Mouse (Mus musculus) G1E (cell line): ENCODE results near the gene Med13l. TPM values are rescaled to one million over a fixed set of nuclear protein-coding genes. Genes with fewer than 3 reads are reported as not detected.

Source experiments
- ATAC-seq: 2 replicates; pipeline ENCODE4 v1.8.0; 2016; ENCODE audit warnings: mild to moderate bottlenecking; ENCODE audit not compliant: insufficient number of reproducible peaks, poor library complexity, low FRiP score, severe bottlenecking; ENCODE audit errors: extremely low read depth
- DNase-seq: peaks from one replicate; pipeline ENCODE4 v3.0.0; 2012; ENCODE audit warnings: low spot score
- H3K27me3 ChIP-seq: 2 replicates; pipeline ENCODE4 v1.6.1; 2012; ENCODE audit warnings: mild to moderate bottlenecking, low read length, inconsistent platforms; ENCODE audit not compliant: insufficient read depth
- H3K36me3 ChIP-seq: replicated peaks from 2 replicates; pipeline ENCODE3; 2012; ENCODE audit warnings: mild to moderate bottlenecking, inconsistent platforms
- H3K4me1 ChIP-seq: 2 replicates; pipeline ENCODE4 v1.6.1; 2012; ENCODE audit warnings: low read depth, low read length, inconsistent platforms, mixed read lengths; ENCODE audit not compliant: insufficient read depth
- H3K4me3 ChIP-seq: 2 replicates; pipeline ENCODE4 v1.5.1; 2012; ENCODE audit warnings: low read depth, mild to moderate bottlenecking, inconsistent platforms, low read length, moderate library complexity, mixed read lengths
- H3K9me3 ChIP-seq: replicated peaks from 2 replicates; pipeline ENCODE4 v1.6.1; 2012; ENCODE audit warnings: inconsistent platforms
- CTCF ChIP-seq: IDR thresholded peaks from 2 replicates; pipeline ENCODE4 v1.5.1; 2012; ENCODE audit warnings: low read depth, low read length, inconsistent platforms, mixed read lengths
- GATA1 ChIP-seq: IDR thresholded peaks from 2 replicates; pipeline ENCODE4 v1.6.1; 2012; ENCODE audit warnings: borderline replicate concordance, low read length, inconsistent platforms, mixed read lengths
- GATA2 ChIP-seq: IDR thresholded peaks from 2 replicates; pipeline ENCODE4 v1.6.1; 2012; ENCODE audit warnings: low read depth, low read length, inconsistent platforms, borderline replicate concordance
- POLR2AphosphoS5 ChIP-seq: IDR thresholded peaks from 2 replicates; pipeline ENCODE4 v1.6.1; 2012; ENCODE audit warnings: low read depth, low read length, inconsistent platforms; ENCODE audit not compliant: insufficient replicate concordance
- TAL1 ChIP-seq: conservative IDR thresholded peaks from 2 replicates; pipeline ENCODE4 v1.6.1; 2012; ENCODE audit warnings: low read depth, low read length, inconsistent platforms, mixed read lengths
- polyA plus RNA-seq: library from polyadenylated mRNA; stranded (reverse); fragments of >175 nt; gene quantifications from 2 replicates; pipeline ENCODE4 v1.2.3, GENCODE M21; 2012
- total RNA-seq, 2 experiments: library from RNA; stranded (forward) in 1 of 2; stranded (reverse) in 1 of 2; fragments of 200-1000 nt in 1 of 2; fragments of >200 nt in 1 of 2; fragmentation: Nextera tagmentation in 1 of 2; gene quantifications; 2 replicates each; pipeline ENCODE4 v1.2.3; 2014 to 2017

Gene Med13l
- total and polyA plus RNA-seq, 3 experiments: 16.8 to 91.7 (median 17.9) TPM

GRCm38 (mm10) chr5:118515280-118515721 lies 45.2 kb upstream of the Med13l start:
- Histone ChIP-seq H3K4me1 (no peaks in the 10 kb centered on the region; the same call in 1 of the 2 replicates), H3K9me3 (no peaks in the 10 kb centered on the region), H3K27me3 (peaks cover 49% of the 10 kb centered on the region), H3K36me3 (no peaks in the 10 kb centered on the region), H3K4me3 (no peak overlapping the region)
- TF ChIP-seq POLR2AphosphoS5: no peak
- no peak for TF ChIP-seq GATA1
- TF ChIP-seq CTCF: no peak
- TF ChIP-seq GATA2: no peak
- TF ChIP-seq TAL1: no peak
- no peak for DNase-seq
- ATAC-seq: no peak

GRCm38 (mm10) chr5:118516066-118516465 lies 44.4 kb upstream of the Med13l start:
- Histone ChIP-seq H3K9me3 (no peaks in the 10 kb centered on the region), H3K4me3 (no peak overlapping the region), H3K4me1 (no peaks in the 10 kb centered on the region), H3K27me3 (peaks cover 49% of the 10 kb centered on the region), H3K36me3 (no peaks in the 10 kb centered on the region)
- DNase-seq (no peak), ATAC-seq (no peak)
- TF ChIP-seq TAL1 (no peak), GATA2 (no peak), POLR2AphosphoS5 (no peak), CTCF (no peak), GATA1 (no peak)

DNA sequence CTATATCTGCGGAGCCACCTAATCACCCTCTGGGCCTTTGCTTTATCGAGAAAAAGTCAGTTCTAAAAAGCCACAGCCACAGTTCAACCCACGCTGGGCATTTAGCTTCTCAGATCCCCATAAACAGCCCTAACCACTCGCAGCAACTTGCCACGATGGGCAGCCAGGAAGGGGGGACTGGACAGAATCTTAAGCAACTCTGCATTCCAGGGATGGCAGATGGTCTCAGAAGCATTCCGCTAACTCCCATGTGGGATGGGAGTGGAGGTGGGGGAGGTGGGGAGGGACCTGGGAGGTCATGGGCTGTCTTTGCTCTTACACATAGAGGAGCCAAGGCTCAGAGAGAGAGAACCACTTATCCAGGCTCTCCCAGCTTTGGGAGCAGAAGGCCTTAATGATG lies 44.0 kb upstream of the Med13l start:
- H3K9me3 ChIP-seq: no peaks in the 10 kb centered on the region
- DNase-seq (no peak), ATAC-seq (no peak)
- no peak for TF ChIP-seq TAL1
- TF ChIP-seq GATA2: no peak
- no peak for TF ChIP-seq POLR2AphosphoS5
- no peak for TF ChIP-seq CTCF
- no peak for TF ChIP-seq GATA1
- no peak overlapping the region for H3K4me3 ChIP-seq
- H3K27me3 ChIP-seq: peaks cover 53% of the 10 kb centered on the region
- no peaks in the 10 kb centered on the region for H3K36me3 ChIP-seq
- no peaks in the 10 kb centered on the region for H3K4me1 ChIP-seq

GRCm38 (mm10) chr5:118520457-118520856 lies 40.0 kb upstream of the Med13l start:
- Histone ChIP-seq H3K9me3 (no peaks in the 10 kb centered on the region), H3K36me3 (no peaks in the 10 kb centered on the region), H3K4me3 (no peak overlapping the region), H3K4me1 (no peaks in the 10 kb centered on the region), H3K27me3 (peaks cover 63% of the 10 kb centered on the region)
- TF ChIP-seq CTCF: no peak
- TF ChIP-seq GATA2: no peak
- DNase-seq: no peak
- no peak for ATAC-seq

GRCm38 (mm10) chr5:118524400-118524799 lies 36.1 kb upstream of the Med13l start:
- Histone ChIP-seq H3K9me3 (no peaks in the 10 kb centered on the region), H3K4me3 (no peak overlapping the region), H3K27me3 (peaks cover 58% of the 10 kb centered on the region), H3K4me1 (no peaks in the 10 kb centered on the region), H3K36me3 (no peaks in the 10 kb centered on the region)
- no peak for TF ChIP-seq GATA2
- TF ChIP-seq CTCF: no peak
- TF ChIP-seq TAL1: no peak
- TF ChIP-seq GATA1: no peak
- TF ChIP-seq POLR2AphosphoS5: no peak
- no peak for DNase-seq
- no peak for ATAC-seq

DNA sequence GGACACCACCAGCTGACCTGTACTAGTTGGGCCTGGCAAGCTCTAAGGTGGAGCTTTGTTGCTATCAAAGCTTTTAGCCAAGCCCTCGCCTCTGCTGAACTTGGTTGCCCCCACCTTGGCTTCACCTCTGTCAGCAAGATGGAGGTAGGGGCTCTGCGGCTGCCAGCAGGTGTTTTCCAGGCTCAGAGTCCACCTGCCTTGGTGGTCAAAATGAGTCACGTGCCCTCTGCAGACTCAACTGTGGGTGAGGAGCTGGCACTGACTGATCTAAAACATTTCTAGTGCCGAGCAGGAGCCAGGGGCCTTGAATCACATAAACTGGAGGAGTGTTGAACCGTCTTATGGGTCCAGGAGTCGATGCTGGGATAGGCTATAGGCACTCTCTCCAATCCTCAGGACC lies 34.8 kb upstream of the Med13l start:
- Histone ChIP-seq H3K9me3 (no peaks in the 10 kb centered on the region), H3K27me3 (peaks cover 64% of the 10 kb centered on the region), H3K36me3 (no peaks in the 10 kb centered on the region), H3K4me1 (no peaks in the 10 kb centered on the region), H3K4me3 (no peak overlapping the region)
- no peak for ATAC-seq
- DNase-seq: no peak
- TF ChIP-seq TAL1 (no peak), GATA1 (no peak), CTCF (no peak), POLR2AphosphoS5 (no peak), GATA2 (no peak)

DNA sequence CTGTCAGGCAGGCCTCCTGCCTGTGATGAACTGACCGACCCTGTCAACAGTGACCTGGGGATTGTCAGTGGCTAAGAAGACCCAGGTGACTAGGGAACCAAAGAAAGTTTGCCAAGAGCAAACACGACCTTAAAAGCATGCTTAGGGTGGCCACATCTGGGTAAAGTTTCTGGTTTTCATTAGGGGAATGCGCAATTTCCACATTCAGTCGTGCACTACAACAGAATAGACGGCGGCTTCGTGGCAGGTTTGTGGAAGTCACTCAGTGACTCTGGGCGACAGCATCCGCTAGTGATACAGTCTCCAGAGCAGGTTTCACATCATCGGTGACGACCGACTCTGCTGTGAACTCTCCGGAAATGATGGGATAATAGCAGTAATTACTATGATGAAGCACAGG lies 34.0 kb upstream of the Med13l start:
- Histone ChIP-seq H3K36me3 (no peaks in the 10 kb centered on the region), H3K27me3 (peaks cover 65% of the 10 kb centered on the region), H3K4me3 (no peak overlapping the region), H3K4me1 (no peaks in the 10 kb centered on the region), H3K9me3 (no peaks in the 10 kb centered on the region)
- DNase-seq (no peak), ATAC-seq (no peak)
- TF ChIP-seq CTCF: no peak
- no peak for TF ChIP-seq GATA1
- TF ChIP-seq POLR2AphosphoS5: no peak
- no peak for TF ChIP-seq TAL1
- no peak for TF ChIP-seq GATA2
